Mouse (Mus musculus) thymus, postnatal 25 days (tissue): ENCODE measurements around the gene Lhfp.

Source experiments
- DNase-seq: peaks from one replicate; pipeline ENCODE4 v3.0.0; 2022

Gene Lhfp

GRCm38 (mm10) chr3:53284471-53285177, 243.3 kb downstream of the Lhfp start:
- DNase-seq, result no peak

GRCm38 (mm10) chr3:53288662-53289061, 247.3 kb downstream of the Lhfp start:
- DNase-seq, result no peak

- no peak for DNase-seq
Observed at GRCm38 (mm10) chr3:53289589-53290219, 248.4 kb downstream of the Lhfp start.

- DNase-seq, result no peak
Observed at GRCm38 (mm10) chr3:53291185-53291584, 249.9 kb downstream of the Lhfp start.

GRCm38 (mm10) chr3:53291945-53292344, 250.6 kb downstream of the Lhfp start:
- no peak for DNase-seq

GRCm38 (mm10) chr3:53292474-53292873, 251.1 kb downstream of the Lhfp start:
- DNase-seq, result no peak

GRCm38 (mm10) chr3:53292979-53293378, 251.7 kb downstream of the Lhfp start:
- no peak for DNase-seq

- no peak for DNase-seq
Observed at GRCm38 (mm10) chr3:53293901-53294433, 252.6 kb downstream of the Lhfp start.

GRCm38 (mm10) chr3:53294855-53295254, 253.5 kb downstream of the Lhfp start:
- DNase-seq, result no peak

- DNase-seq, result no peak
Observed at GRCm38 (mm10) chr3:53301866-53302265, 260.5 kb downstream of the Lhfp start.

GRCm38 (mm10) chr3:53304123-53304900, 263.0 kb downstream of the Lhfp start:
- DNase-seq, result no peak

GRCm38 (mm10) chr3:53305860-53306259, 264.5 kb downstream of the Lhfp start:
- no peak for DNase-seq

GRCm38 (mm10) chr3:53308649-53309048, 267.3 kb downstream of the Lhfp start:
- no peak for DNase-seq

- no peak for DNase-seq
Observed at GRCm38 (mm10) chr3:53310093-53310492, 268.8 kb downstream of the Lhfp start.

GRCm38 (mm10) chr3:53310615-53311014, 269.3 kb downstream of the Lhfp start:
- DNase-seq, result no peak
